Comparison of ENCODE assay signal across 8 mouse cellular contexts in genomic region chr9:110655651-110656007, GRCm38 (mm10). TPM values are rescaled to one million over a fixed set of nuclear protein-coding genes. Genes with fewer than 3 reads are reported as not detected.
DNase-seq lines count a peak whose midpoint lies in the region; ATAC-seq and TF ChIP-seq lines count a peak whose summit lies in the region.

No protein-coding gene starts in this region.

- TF ChIP-seq CTCF in lung, postnatal 0 days (IDR thresholded peaks at IDR 0.05), result no peak

- H3K36me3 ChIP-seq in lung, postnatal 0 days (ENCODE audit: insufficient read depth, low read length), result no peaks in the 10 kb centered on the region
- no peaks in the 10 kb centered on the region for H3K36me3 ChIP-seq in limb, embryonic 13.5 days
- no peaks in the 10 kb centered on the region for H3K36me3 ChIP-seq in stomach, embryonic 15.5 days

- no peak for TF ChIP-seq EP300 in lung, postnatal 0 days (IDR thresholded peaks at IDR 0.05)

- peak overlapping the region; percentile 58; the same call in 1 of the 2 replicates for H3K4me2 ChIP-seq in lung, postnatal 0 days (replicated peaks; ENCODE audit: low read depth, low read length)
- peak overlapping the region; percentile 75 for H3K4me2 ChIP-seq in limb, embryonic 13.5 days (replicated peaks)
- H3K4me2 ChIP-seq in stomach, embryonic 15.5 days, result peak overlapping the region; percentile 69

- no peaks in the 10 kb centered on the region for H3K9me3 ChIP-seq in lung, postnatal 0 days (ENCODE audit: low read length)
- H3K9me3 ChIP-seq in limb, embryonic 13.5 days, result no peaks in the 10 kb centered on the region
- no peaks in the 10 kb centered on the region for H3K9me3 ChIP-seq in stomach, embryonic 15.5 days

- H3K27ac ChIP-seq in lung, postnatal 0 days (ENCODE audit: low read length), result peak overlapping the region; percentile 91
- H3K27ac ChIP-seq in limb, embryonic 13.5 days, result no peak overlapping the region
- peak overlapping the region; percentile 91 for H3K27ac ChIP-seq in stomach, embryonic 15.5 days

- no peak overlapping the region for H3K4me3 ChIP-seq in lung, postnatal 0 days (ENCODE audit: low read depth, low read length)
- peak overlapping the region; percentile 70 for H3K4me3 ChIP-seq in limb, embryonic 13.5 days
- peak overlapping the region; percentile 83 for H3K4me3 ChIP-seq in stomach, embryonic 15.5 days (replicated peaks)

- no peak for ATAC-seq in lung, postnatal 0 days
- no peak for ATAC-seq in limb, embryonic 13.5 days (ENCODE audit: low FRiP score, low read depth)
- no peak for ATAC-seq in stomach, embryonic 15.5 days (ENCODE audit: insufficient read depth, low FRiP score, low read depth)

- 69% methylated on average over 9 of the region's 10 CpGs for WGBS in lung, postnatal 0 days
- 83% methylated on average over 10 of the region's 10 CpGs for WGBS in limb, embryonic 13.5 days
- 74% methylated on average over 10 of the region's 10 CpGs for WGBS in stomach, embryonic 15.5 days

- peaks cover 18% of the 10 kb centered on the region; the same call in 1 of the 2 replicates for H3K4me1 ChIP-seq in lung, postnatal 0 days (ENCODE audit: insufficient read depth, low read depth, low read length)
- H3K4me1 ChIP-seq in limb, embryonic 13.5 days, result peaks cover 45% of the 10 kb centered on the region
- H3K4me1 ChIP-seq in stomach, embryonic 15.5 days, result peaks cover 42% of the 10 kb centered on the region

- H3K27me3 ChIP-seq in lung, postnatal 0 days (replicated peaks; ENCODE audit: insufficient read depth, low read length), result no peaks in the 10 kb centered on the region
- peaks cover 46% of the 10 kb centered on the region for H3K27me3 ChIP-seq in limb, embryonic 13.5 days
- peaks cover 13% of the 10 kb centered on the region; the same call in 1 of the 2 replicates for H3K27me3 ChIP-seq in stomach, embryonic 15.5 days (replicated peaks)

- H3K9ac ChIP-seq in lung, postnatal 0 days (replicated peaks; ENCODE audit: low read depth), result no peak overlapping the region
- no peak overlapping the region for H3K9ac ChIP-seq in limb, embryonic 13.5 days
- no peak overlapping the region; the same call in 1 of the 2 replicates for H3K9ac ChIP-seq in stomach, embryonic 15.5 days

- DNase-seq in cerebellum, adult 11-12 months, result peak; percentile 60
- DNase-seq in cerebellum, postnatal 4 days (ENCODE audit: low spot score in 2 of 2), result no peak
- no peak for DNase-seq in lung, postnatal 0 days (ENCODE audit: low spot score)
- no peak for DNase-seq in lung, adult 18-20 months
- no peak for DNase-seq in Muller cell, postnatal 12 days (ENCODE audit: inconsistent ontology term)
- DNase-seq in urinary bladder, postnatal 14 days (ENCODE audit: low spot score), result no peak

RNA-seq across cellular contexts. Expression of gene Ccdc12, which starts 0.7 kb away (rescaled TPM):
- polyA plus RNA-seq in lung, postnatal 0 days (2015; fragmentation: Nextera tagmentation; extraction: Ambion mirVana), result 180 and 200 TPM in 2 replicates
- polyA plus RNA-seq in limb, embryonic 13.5 days (2015; fragmentation: Nextera tagmentation; extraction: Ambion mirVana), result 106 and 107 TPM in 2 replicates
- polyA plus RNA-seq in stomach, embryonic 15.5 days (2015; fragmentation: Nextera tagmentation; extraction: Ambion mirVana), result 146 and 160 TPM in 2 replicates

RNA-seq across cellular contexts. Expression of gene Nbeal2, which starts 1.7 kb away (rescaled TPM):
- 6.2 and 6.6 TPM in 2 replicates for polyA plus RNA-seq in lung, postnatal 0 days (2015; fragmentation: Nextera tagmentation; extraction: Ambion mirVana)
- 0.75 and 0.76 TPM in 2 replicates for polyA plus RNA-seq in limb, embryonic 13.5 days (2015; fragmentation: Nextera tagmentation; extraction: Ambion mirVana)
- 6.2 and 6.9 TPM in 2 replicates for polyA plus RNA-seq in stomach, embryonic 15.5 days (2015; fragmentation: Nextera tagmentation; extraction: Ambion mirVana)

RNA-seq across cellular contexts. Expression of gene Nradd, which starts 31.4 kb away (rescaled TPM):
- 45.2 and 46.6 TPM in 2 replicates for polyA plus RNA-seq in lung, postnatal 0 days (2015; fragmentation: Nextera tagmentation; extraction: Ambion mirVana)
- 61.2 and 64.5 TPM in 2 replicates for polyA plus RNA-seq in limb, embryonic 13.5 days (2015; fragmentation: Nextera tagmentation; extraction: Ambion mirVana)
- 28.5 and 30.5 TPM in 2 replicates for polyA plus RNA-seq in stomach, embryonic 15.5 days (2015; fragmentation: Nextera tagmentation; extraction: Ambion mirVana)
